ENCODE assay signal across 17 mouse cellular contexts in the genomic region with DNA sequence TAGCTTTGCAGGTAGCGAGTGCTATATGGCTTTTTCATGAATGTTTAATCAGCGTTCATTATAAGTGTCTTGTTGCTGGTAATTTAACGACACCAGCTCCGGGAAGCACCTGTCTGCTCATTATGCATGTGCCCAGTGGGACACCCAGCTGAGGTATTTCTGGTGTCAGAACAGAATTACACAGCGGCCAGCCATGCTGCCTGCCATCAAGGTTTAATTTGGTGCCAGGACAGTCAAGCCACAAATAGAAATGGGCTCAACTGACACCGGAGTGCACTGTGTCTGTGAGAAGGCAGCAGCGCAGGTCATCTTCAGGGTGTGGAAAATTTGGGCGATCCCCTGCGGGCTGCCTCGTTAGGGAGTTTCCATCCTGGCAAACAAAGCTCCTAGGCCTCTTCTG.
DNase-seq lines count a peak whose midpoint lies in the region; ATAC-seq lines count a peak whose summit lies in the region.
"Had no signal": no experiment of that assay in that cellular context is flagged by ENCODE, and none has a peak within 500 bp of the region (broad histone marks: within the 10 kb centered on the region; RNA-seq: fewer than 3 reads in every experiment).

No protein-coding gene starts in this region.

- no peak overlapping the region for H3K4me3 ChIP-seq in midbrain, embryonic 15.5 days
- no peak overlapping the region for H3K4me3 ChIP-seq in midbrain, embryonic 13.5 days (replicated peaks)
- H3K4me3 ChIP-seq: hindbrain, embryonic 12.5 days; limb, embryonic 10.5 days; myocyte had no signal

- DNase-seq in cerebellum, adult 11-12 months = peak; percentile 34
- DNase-seq in gastrocnemius, postnatal 10 days = peak; percentile 19
- peak; percentile 70 for DNase-seq in skeletal muscle tissue, adult 2 months (ENCODE audit: low read depth, low spot score)
- no peak for DNase-seq in kidney, postnatal 10 days
- DNase-seq: embryo, embryonic 11 days; kidney, postnatal 36 days; layer of hippocampus, postnatal 36 days; retina, postnatal 1 day; thymus, adult 18-20 months had no signal

- H3K9me3 ChIP-seq in midbrain, embryonic 15.5 days = no peaks in the 10 kb centered on the region
- H3K9me3 ChIP-seq in midbrain, embryonic 13.5 days = no peaks in the 10 kb centered on the region
- H3K9me3 ChIP-seq: hindbrain, embryonic 12.5 days; limb, embryonic 10.5 days had no signal

- no peak overlapping the region for H3K4me2 ChIP-seq in midbrain, embryonic 15.5 days
- no peak overlapping the region for H3K4me2 ChIP-seq in midbrain, embryonic 13.5 days (replicated peaks)
- H3K4me2 ChIP-seq: hindbrain, embryonic 12.5 days had no signal

- H3K36me3 ChIP-seq in midbrain, embryonic 15.5 days (replicated peaks) = no peaks in the 10 kb centered on the region
- no peaks in the 10 kb centered on the region for H3K36me3 ChIP-seq in midbrain, embryonic 13.5 days
- H3K36me3 ChIP-seq: hindbrain, embryonic 12.5 days; limb, embryonic 10.5 days had no signal

- 42% methylated on average over 10 of the region's 10 CpGs for WGBS in midbrain, embryonic 15.5 days
- WGBS in midbrain, embryonic 13.5 days = 39% methylated on average over 10 of the region's 10 CpGs

- no peak overlapping the region for H3K9ac ChIP-seq in midbrain, embryonic 15.5 days
- H3K9ac ChIP-seq in midbrain, embryonic 13.5 days (replicated peaks) = no peak overlapping the region
- H3K9ac ChIP-seq: hindbrain, embryonic 12.5 days had no signal

- H3K4me1 ChIP-seq in midbrain, embryonic 15.5 days = peaks cover 24% of the 10 kb centered on the region
- peaks cover 27% of the 10 kb centered on the region for H3K4me1 ChIP-seq in midbrain, embryonic 13.5 days (replicated peaks)

- no peaks in the 10 kb centered on the region for H3K27me3 ChIP-seq in midbrain, embryonic 15.5 days (replicated peaks)
- H3K27me3 ChIP-seq in midbrain, embryonic 13.5 days = no peaks in the 10 kb centered on the region
- H3K27me3 ChIP-seq: hindbrain, embryonic 12.5 days had no signal

- ATAC-seq in cerebellum, adult (ENCODE audit: insufficient number of reproducible peaks, low FRiP score, low TSS enrichment) = no peak; the same call in 1 of the 2 replicates
- ATAC-seq in midbrain, embryonic 15.5 days (replicated peaks) = 0 out of 2 replicates have a peak, but pooled peaks have one; percentile 34
- no peak for ATAC-seq in midbrain, embryonic 13.5 days
- ATAC-seq in activated CD4-positive, CD25-positive, alpha-beta regulatory T cell, adult 4 months = no peak
- ATAC-seq: intestine, postnatal 0 days had no signal

- no peak overlapping the region for H3K27ac ChIP-seq in midbrain, embryonic 15.5 days
- H3K27ac ChIP-seq in midbrain, embryonic 13.5 days = no peak overlapping the region
- H3K27ac ChIP-seq: hindbrain, embryonic 12.5 days; limb, embryonic 10.5 days had no signal
